Mouse (Mus musculus) E14TG2a.4 (cell line): ENCODE results near the gene Onecut1.

Source experiments
- CTCF ChIP-seq: conservative IDR thresholded peaks from 2 replicates; pipeline ENCODE4 v1.5.1; 2014; ENCODE audit warnings: low read length
- NANOG ChIP-seq: IDR thresholded peaks from 2 replicates; pipeline ENCODE4 v1.6.1; 2014; ENCODE audit warnings: borderline replicate concordance, low read length, mixed read lengths
- POU5F1 ChIP-seq: IDR thresholded peaks from 2 replicates; pipeline ENCODE4 v1.6.1; 2014; ENCODE audit warnings: low read length, borderline replicate concordance

- TF ChIP-seq POU5F1: no peak
- no peak for TF ChIP-seq CTCF
- TF ChIP-seq NANOG: no peak
These were observed 10.1 kb upstream of the Onecut1 start for GRCm38 (mm10) chr9:74851601-74852000.
